Mouse (Mus musculus) lung, adult 2 months (tissue): ENCODE measurements around the gene Dhx58. TPM values are rescaled to one million over a fixed set of nuclear protein-coding genes. Genes with fewer than 3 reads are reported as not detected.
"Not testable (repeated sequence)": the region's sequence is repeated elsewhere in the genome, so short reads cannot be mapped to it uniquely, and the experiment has no call there.

Experiments
- DNase-seq: peaks from one replicate; pipeline ENCODE4 v3.0.0; 2022
- H3K4me1 ChIP-seq: fragments of 200-500 bp; 2 replicates; pipeline ENCODE4 v1.6.1; 2011; ENCODE audit warnings: low read length; ENCODE audit not compliant: control insufficient read depth, insufficient read depth
- H3K4me3 ChIP-seq: fragments of 200-500 bp; replicated peaks from 2 replicates; pipeline ENCODE3; 2011; ENCODE audit warnings: low read depth, mild to moderate bottlenecking, control low read depth, low read length; ENCODE audit errors: extremely low read depth
- CTCF ChIP-seq: fragments of 200-500 bp; IDR thresholded peaks from 2 replicates; pipeline ENCODE4 v1.5.1; 2011; ENCODE audit warnings: mild to moderate bottlenecking, low read length, control low read depth; ENCODE audit not compliant: insufficient read depth
- POLR2A ChIP-seq: fragments of 200-500 bp; IDR thresholded peaks from 2 replicates; pipeline ENCODE4 v1.6.1; 2011; ENCODE audit warnings: low read depth, mild to moderate bottlenecking, control low read depth, low read length, borderline replicate concordance; ENCODE audit errors: extremely low read depth
- WGBS: fragments of 180-500 bp; shearing (Covaris S2); methylation state at CpG from one replicate; pipeline ENCODE4 v1.1.7; 2018; 5-methylcytosine and 5-hydroxymethylcytosine counted together
- polyA plus RNA-seq: library from polyadenylated mRNA; depleted of rRNA; stranded (reverse); fragments of >200 nt; gene quantifications from 2 replicates; pipeline ENCODE4 v1.2.3, GENCODE M21; 2012; rRNA removed

Gene Dhx58
- polyA plus RNA-seq, 1 experiment, result 9.8 TPM

GRCm38 (mm10) chr11:100671956-100672355, 32.1 kb downstream of the Dhx58 start:
- WGBS, result 38% methylated on average over 2 of the region's 2 CpGs
- no peaks in the 10 kb centered on the region for H3K4me1 ChIP-seq
- no peak for TF ChIP-seq CTCF
- TF ChIP-seq POLR2A, result no peak
- no peak overlapping the region for H3K4me3 ChIP-seq
- DNase-seq, result no peak

GRCm38 (mm10) chr11:100671049-100671448, 33.0 kb downstream of the Dhx58 start:
- H3K4me3 ChIP-seq, result no peak overlapping the region
- TF ChIP-seq POLR2A (no peak), CTCF (no peak)
- no peak for DNase-seq
- H3K4me1 ChIP-seq, result no peaks in the 10 kb centered on the region
- WGBS, result 82% methylated on average over 1 of the region's 1 CpGs

- Histone ChIP-seq H3K4me3 (no peak overlapping the region), H3K4me1 (no peaks in the 10 kb centered on the region)
- WGBS, result 68% methylated on average over 10 of the region's 10 CpGs
- TF ChIP-seq CTCF (no peak), POLR2A (no peak)
- no peak for DNase-seq
Measured at GRCm38 (mm10) chr11:100659806-100660205, 44.3 kb downstream of the Dhx58 start.

- no peak overlapping the region for H3K4me3 ChIP-seq
- no peak for DNase-seq
- no peak for TF ChIP-seq CTCF
- no peak for TF ChIP-seq POLR2A
- WGBS, result 24% methylated on average over 6 of the region's 6 CpGs
- no peaks in the 10 kb centered on the region for H3K4me1 ChIP-seq
Measured at GRCm38 (mm10) chr11:100656458-100656857, 47.6 kb downstream of the Dhx58 start.

GRCm38 (mm10) chr11:100655589-100655988, 48.5 kb downstream of the Dhx58 start:
- H3K4me3 ChIP-seq, DNase-seq, H3K4me1 ChIP-seq: not testable (repeated sequence)
- WGBS, result 55% methylated on average over 3 of the region's 3 CpGs

DNA sequence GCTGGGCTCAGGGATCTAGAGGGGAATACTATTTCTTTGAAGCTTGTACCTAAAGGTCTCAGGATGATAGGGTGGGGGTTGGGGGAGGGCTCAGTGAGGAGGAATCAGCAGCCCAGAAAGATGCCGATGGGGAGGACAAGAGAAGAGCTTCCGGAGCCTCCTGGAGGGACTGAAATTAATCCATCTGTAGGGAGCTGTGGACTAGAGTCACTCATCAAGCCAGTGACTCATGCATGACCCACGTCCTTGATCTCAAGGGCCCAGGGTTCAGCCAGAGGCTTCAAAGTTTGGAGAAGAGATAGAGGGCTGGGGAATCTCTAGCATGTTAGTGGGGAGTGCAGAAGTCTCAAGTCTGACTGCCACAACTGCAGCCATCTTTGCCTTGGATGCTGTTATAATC, 52.3 kb downstream of the Dhx58 start:
- no peak for DNase-seq
- WGBS, result 22% methylated on average over 3 of the region's 3 CpGs

DNA sequence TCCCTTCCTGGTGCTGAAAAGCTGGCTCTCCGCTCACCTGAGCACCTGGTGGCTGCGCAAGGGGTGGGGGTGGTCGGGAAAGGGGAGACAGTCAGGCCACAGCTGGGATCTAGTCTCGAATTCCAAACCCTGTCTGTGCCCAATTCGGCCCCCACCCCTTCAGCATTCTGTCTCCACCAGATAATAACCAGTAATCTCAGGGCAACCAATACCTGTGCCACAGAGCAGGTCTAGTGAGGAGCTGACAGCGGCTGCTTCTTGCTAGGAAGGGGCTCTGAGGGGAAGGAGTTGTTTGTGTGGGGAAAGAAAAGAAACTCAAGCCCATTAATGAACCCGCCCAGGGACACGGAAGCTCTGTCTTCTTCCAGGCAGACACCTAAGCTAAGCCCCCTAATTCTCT, 52.9 kb downstream of the Dhx58 start:
- no peak for TF ChIP-seq POLR2A
- TF ChIP-seq CTCF, result no peak
- WGBS, result 11% methylated on average over 8 of the region's 8 CpGs
- DNase-seq, result no peak
- H3K4me1 ChIP-seq, result no peaks in the 10 kb centered on the region
- H3K4me3 ChIP-seq, result no peak overlapping the region

More for the DNA sequence above, 52.3 kb downstream of the Dhx58 start:
- Histone ChIP-seq H3K4me1 (no peaks in the 10 kb centered on the region), H3K4me3 (no peak overlapping the region)
- TF ChIP-seq POLR2A (no peak), CTCF (no peak)

- H3K4me3 ChIP-seq, result no peak overlapping the region
- 86% methylated on average over 8 of the region's 8 CpGs for WGBS
- TF ChIP-seq CTCF (no peak), POLR2A (no peak)
- no peak for DNase-seq
- no peaks in the 10 kb centered on the region for H3K4me1 ChIP-seq
Measured at GRCm38 (mm10) chr11:100648405-100648804, 55.7 kb downstream of the Dhx58 start.

GRCm38 (mm10) chr11:100646265-100646664, 57.8 kb downstream of the Dhx58 start:
- H3K4me3 ChIP-seq, result no peak overlapping the region
- 21% methylated on average over 1 of the region's 1 CpGs for WGBS
- DNase-seq, result peak; percentile 22
- TF ChIP-seq POLR2A (no peak), CTCF (peak; percentile 49)
- H3K4me1 ChIP-seq, result no peaks in the 10 kb centered on the region

Other genes starting within 250 kb of the Dhx58 start
- 5.1 and 6.2 TPM in 2 replicates for gene Klhl11, start 231.5 kb downstream of the Dhx58 start, polyA plus RNA-seq
- 166 and 217 TPM in 2 replicates for gene Acly, start 176.3 kb downstream of the Dhx58 start, polyA plus RNA-seq
- gene Ttc25, start 158.7 kb downstream of the Dhx58 start, polyA plus RNA-seq, result 1.8 and 3.4 TPM in 2 replicates
- gene Cnp, start 129.4 kb downstream of the Dhx58 start, polyA plus RNA-seq, result 27.5 and 29.9 TPM in 2 replicates
- gene Nkiras2, start 85.0 kb downstream of the Dhx58 start, polyA plus RNA-seq, result 59.4 and 84.5 TPM in 2 replicates
- 29.8 and 56.5 TPM in 2 replicates for gene Dnajc7, start 84.1 kb downstream of the Dhx58 start, polyA plus RNA-seq
- gene Zfp385c, start 11.8 kb downstream of the Dhx58 start, polyA plus RNA-seq, result 0.36 and 4.9 TPM in 2 replicates
- 27.3 and 28.2 TPM in 2 replicates for gene Kat2a, start 8.2 kb upstream of the Dhx58 start, polyA plus RNA-seq
- gene Hspb9, start 9.6 kb upstream of the Dhx58 start, polyA plus RNA-seq, result 0.36 TPM in 1 of 2 replicates, not detected in the other
- 235 and 252 TPM in 2 replicates for gene Rab5c, start 33.9 kb upstream of the Dhx58 start, polyA plus RNA-seq
- gene Kcnh4, start 55.7 kb upstream of the Dhx58 start, polyA plus RNA-seq, result 1.1 and 1.8 TPM in 2 replicates
- gene Hcrt, start 58.7 kb upstream of the Dhx58 start, polyA plus RNA-seq, result not detected in 2 replicates
- gene Ghdc, start 66.7 kb upstream of the Dhx58 start, polyA plus RNA-seq, result 14.4 and 18.2 TPM in 2 replicates
- gene Stat5b, start 146.5 kb upstream of the Dhx58 start, polyA plus RNA-seq, result 38.8 and 44.7 TPM in 2 replicates
- 19.0 and 20.4 TPM in 2 replicates for gene Stat5a, start 155.1 kb upstream of the Dhx58 start, polyA plus RNA-seq
- 115 and 147 TPM in 2 replicates for gene Stat3, start 235.3 kb upstream of the Dhx58 start, polyA plus RNA-seq